Mouse (Mus musculus) cerebellum, postnatal 10 days (tissue): Measurements from ENCODE around the gene Mettl1.

Source experiments
- DNase-seq, 2 experiments: peaks; one replicate each; pipeline ENCODE4 v3.0.0; 2021; ENCODE audit warnings: mixed read lengths in 2 of 2

Mettl1 gene

DNA sequence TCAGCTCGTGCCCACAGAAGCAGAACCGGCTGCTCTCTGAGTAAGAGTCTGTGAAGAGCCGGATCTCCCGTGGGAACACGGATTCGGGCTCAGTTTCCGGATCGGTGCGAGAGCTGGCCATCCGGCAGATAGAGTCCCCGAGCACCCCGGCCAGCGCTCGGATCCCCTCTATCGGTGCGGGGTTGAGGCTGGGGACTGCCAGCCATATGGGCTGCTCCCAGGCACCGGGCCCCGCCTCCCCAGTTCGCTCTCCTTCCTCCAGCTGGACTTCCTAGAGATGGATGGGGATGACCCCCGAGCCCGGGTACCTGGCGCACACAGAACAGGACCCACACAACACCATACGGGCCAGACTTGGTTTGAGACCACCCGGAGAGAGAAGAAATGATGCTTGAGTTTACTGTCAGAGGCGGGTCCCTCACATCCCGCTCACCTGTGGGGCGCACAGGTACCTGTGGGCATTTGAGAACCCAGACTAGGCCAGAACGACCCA is at the start of gene Mettl1, which contains the start of gene Eef1akmt3:
Gene Mettl1, plus strand, starts transcription at position 141 of the 493 bp plus-strand sequence.
Gene Eef1akmt3, minus strand, starts transcription at position 240 of the 493 bp plus-strand sequence.
- DNase-seq = peak; percentile 69 to 70

DNA sequence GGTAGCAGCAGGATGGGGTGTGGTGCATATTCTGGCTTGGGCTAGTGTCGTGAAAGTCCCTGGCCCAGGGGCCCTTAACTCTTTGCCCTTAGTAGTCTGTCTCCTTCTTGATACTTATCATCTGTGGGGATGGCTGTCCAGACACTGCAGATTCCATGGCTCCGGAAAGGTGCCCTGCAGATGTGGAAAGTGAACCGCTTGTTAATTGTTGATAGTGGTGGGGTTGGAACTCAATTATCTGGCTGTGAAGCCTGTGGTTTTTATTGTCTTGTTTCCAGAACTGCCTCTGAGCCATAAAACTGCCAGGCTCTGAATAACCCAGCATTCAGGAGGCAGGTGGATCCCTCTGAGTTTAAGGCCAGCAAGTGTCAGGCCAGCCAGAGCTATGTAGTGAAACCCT is 49.5 kb upstream of the Mettl1 start:
- DNase-seq = no peak

DNA sequence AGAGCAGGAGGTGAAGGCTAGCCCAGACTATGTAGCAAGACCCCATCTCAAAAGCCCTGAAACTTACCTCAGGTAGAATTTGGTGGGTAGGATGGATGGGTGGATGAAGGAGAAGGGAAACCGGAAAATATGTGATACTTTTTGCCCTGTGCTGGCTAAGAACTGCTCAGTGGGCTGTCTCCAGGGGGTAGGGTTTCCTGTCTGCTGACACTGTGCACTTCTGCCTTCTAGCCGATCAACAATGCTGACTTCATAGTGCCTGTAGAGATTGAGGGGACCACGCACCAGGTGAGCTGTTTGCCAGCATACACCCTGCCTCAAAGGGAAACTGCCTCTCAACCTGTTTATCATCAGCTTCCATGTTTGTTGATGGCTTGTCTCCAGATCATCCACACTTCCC is 47.6 kb upstream of the Mettl1 start:
- DNase-seq = no peak

DNA sequence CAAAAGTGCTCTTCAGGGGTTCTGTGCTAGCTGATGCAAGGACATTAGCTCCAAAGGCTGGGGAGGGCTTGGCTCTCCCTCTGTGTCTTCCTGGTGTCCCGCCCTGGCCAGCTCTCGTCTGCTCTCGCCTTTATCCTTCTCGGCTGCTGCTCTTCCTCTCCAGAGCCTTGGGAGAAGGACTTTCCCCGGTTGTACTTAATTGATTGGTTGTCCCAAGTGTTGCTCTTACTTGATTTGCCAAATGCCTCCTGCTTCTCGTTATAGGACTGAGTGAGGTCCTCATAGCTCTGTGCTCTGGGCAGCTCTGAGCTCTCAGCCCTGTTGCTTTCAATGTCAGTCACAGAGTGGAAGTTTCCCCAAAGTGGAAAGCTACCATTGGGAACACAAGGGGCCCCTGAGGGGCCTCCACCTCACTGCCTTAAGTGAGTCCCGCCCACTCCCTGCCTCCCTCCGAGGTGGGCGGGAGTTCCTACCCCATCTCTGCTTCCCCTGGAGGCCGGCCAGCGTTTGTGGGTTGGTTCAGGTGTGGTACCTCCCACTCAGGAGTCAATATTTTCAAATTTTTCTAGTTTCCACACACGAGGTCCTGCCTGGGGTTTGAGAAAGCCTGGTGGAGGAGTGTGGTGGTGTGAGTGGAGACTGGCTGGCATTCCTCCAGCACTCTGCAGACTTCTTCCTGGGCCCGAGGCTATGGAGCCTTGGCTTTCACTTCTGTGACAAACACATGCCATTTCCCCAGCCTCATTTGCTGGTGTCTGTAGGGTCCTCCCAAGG is 43.7 kb upstream of the Mettl1 start:
- DNase-seq = peak; percentile 51 to 55

DNA sequence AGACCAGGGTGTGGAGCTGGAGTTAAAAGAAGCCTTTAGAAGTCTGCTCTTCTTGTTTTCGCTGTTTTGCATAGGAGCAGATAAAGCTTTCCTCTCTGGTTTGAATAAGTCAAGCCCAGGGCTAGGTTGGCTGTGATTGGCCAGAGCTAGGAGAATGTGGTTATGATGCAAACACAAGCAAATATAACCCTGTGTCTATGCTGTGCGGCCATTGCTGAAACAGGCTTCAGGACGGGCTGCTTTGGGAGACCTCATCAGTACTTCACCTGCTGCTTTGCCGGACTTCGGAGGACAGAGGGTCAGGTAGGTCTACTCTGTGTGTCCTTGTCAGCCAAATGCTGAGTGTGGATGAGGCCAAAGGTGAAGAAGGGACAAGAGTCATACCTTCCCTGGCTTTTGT is 40.7 kb upstream of the Mettl1 start, which contains the start of gene Avil:
Gene Avil, plus strand, starts transcription at position 181 of the 400 bp plus-strand sequence.
- no peak for DNase-seq

DNA sequence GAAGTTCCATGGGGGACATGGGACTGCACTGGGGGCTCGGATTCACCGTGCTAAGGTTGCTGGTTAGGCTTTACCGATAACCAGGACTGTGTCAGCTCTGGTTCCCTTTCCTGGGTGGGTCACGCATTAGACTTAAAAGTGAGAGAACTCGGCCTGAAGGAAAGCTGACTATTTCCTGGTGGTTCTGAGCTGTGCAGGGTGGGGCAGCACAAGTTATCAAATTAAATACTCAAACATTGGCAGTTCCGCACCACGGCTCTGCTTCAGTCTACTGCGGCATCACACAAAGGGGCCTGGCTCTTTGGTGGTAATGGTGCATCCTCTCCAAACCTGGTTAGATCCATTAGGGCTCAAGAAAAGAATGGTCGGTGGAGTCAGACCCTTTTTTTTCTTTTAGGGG is 39.9 kb upstream of the Mettl1 start:
- no peak for DNase-seq

DNA sequence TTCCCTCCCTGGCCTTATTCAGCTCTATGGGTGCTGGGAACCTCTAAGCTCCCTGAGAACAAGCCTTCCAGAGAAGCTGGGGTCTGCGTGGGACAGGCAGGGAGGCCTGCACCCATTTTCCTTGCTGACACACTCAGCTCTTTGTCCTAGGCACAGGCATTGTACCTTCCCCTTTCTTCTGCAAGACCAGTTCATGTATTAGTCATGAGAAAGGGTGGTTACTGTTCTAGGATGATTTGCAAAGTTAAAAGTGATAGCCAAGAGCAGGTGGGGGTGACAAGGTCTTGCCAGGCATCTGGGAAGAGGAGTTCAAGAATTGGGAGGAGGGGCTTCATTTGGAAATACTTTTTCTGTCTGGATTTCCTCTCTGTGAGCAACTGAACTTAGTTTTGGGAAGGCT is 39.2 kb upstream of the Mettl1 start:
- no peak for DNase-seq

DNA sequence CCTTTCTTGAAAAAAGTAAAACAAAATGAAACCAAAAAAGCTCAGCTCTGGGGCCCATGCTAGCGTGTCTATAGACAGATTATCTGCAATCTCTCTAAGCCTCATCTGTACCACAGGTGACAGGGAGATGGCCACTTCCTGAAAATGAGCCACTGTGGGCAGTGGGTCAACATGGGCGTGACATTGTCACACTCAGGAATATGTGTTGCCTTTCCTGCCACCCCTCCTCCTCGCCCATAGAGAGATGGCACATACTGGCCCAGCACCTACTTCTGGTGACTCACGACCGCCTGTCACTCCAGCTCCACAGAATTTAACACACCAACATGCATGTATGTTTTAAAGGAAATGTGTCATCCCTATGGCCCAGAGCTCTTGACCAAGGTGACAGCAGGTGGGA is 38.4 kb upstream of the Mettl1 start:
- no peak for DNase-seq

DNA sequence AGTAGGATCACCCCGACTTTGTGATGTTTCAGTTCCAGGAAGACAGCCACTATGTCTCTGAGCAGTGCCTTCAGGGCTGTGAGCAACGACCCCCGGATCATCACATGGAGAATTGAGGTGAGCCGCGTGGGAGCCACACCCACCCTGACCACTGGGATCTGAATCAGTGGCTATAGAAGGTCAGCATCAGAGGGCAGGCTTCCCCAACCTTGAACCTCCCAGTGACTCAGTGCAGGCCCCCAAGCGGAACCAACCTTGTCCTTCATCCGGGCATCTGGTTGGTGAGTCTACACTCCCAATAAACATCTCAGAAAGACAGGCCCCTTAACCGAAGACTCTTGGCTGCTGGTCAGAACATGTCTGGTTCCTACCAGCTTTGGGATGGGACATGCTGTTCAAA is 37.9 kb upstream of the Mettl1 start:
- DNase-seq = no peak

DNA sequence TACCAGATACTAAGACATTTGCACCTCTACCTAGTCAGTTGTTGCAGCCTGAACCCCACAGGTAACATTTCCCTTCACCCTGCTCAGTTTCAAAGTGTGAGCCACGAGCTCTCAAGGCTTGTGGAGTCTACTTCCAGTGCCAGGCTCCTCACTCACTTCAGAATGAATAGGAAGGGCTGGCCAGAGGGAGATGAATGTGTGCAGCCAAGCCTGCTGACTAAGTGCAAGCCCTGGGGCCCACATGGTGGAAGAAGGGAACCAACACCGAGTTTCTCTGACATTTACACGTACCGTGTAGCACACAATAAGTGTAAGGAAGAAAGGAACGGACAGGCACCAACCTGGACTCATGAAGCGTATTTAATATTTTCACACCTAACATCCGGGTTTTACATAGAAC is 37.4 kb upstream of the Mettl1 start:
- no peak for DNase-seq

DNA sequence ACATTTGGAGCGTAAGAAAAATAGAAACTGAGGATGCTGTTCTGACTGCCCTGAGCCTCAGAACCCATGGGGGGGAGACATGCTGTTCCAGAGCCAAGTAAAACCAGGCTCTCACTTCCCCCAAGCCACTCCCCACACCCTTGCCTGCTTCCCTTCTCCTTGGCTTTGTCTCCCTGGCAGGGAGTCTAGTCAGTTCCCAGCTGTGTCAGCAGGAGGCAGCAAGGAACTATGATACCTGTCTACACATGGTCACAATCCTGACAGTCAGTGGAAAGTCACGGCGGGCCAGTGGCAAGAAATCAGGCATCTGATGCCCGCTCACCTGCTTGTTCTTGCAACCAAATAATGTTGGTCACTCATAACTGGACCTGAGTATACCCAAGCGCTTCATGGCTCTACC is 24.7 kb upstream of the Mettl1 start:
- DNase-seq = no peak

DNA sequence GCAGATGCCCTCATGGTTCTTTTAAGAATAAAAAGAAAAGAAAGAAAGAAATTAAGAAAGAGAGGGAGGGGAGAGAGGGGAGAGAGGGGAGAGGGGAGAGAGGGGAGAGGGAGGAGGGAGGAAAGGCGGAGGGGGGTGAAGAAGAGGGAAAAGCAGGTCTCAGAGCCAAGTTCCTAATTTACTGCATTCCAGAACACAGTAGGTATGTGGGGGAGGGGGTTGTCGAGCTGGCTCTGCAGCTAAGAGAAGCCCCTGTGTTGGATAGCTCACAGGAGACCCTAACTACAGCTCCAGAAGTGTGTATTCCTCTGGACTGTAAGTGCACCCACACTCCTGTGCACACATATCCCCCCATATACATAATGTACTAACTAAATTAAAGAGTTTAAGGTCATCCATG is 24.1 kb upstream of the Mettl1 start:
- no peak for DNase-seq

DNA sequence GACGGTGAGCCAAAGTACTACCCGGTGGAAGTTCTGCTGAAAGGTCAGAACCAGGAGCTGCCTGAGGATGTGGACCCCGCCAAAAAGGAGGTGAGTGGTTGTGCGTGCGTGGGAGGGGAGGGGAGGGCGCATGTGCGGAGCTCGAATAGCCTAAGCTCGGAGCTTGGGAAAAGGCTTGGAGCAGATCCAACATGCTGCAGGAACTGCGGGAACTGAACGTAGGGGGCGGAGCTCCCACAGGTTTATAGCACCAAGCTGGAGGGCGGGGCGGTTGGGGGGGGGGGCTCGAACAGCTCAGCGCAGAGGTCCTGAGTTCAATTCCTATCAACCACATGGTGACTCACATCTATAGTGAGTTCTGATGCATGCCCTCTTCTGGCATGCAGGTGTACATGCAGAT is 22.8 kb upstream of the Mettl1 start:
- no peak for DNase-seq

DNA sequence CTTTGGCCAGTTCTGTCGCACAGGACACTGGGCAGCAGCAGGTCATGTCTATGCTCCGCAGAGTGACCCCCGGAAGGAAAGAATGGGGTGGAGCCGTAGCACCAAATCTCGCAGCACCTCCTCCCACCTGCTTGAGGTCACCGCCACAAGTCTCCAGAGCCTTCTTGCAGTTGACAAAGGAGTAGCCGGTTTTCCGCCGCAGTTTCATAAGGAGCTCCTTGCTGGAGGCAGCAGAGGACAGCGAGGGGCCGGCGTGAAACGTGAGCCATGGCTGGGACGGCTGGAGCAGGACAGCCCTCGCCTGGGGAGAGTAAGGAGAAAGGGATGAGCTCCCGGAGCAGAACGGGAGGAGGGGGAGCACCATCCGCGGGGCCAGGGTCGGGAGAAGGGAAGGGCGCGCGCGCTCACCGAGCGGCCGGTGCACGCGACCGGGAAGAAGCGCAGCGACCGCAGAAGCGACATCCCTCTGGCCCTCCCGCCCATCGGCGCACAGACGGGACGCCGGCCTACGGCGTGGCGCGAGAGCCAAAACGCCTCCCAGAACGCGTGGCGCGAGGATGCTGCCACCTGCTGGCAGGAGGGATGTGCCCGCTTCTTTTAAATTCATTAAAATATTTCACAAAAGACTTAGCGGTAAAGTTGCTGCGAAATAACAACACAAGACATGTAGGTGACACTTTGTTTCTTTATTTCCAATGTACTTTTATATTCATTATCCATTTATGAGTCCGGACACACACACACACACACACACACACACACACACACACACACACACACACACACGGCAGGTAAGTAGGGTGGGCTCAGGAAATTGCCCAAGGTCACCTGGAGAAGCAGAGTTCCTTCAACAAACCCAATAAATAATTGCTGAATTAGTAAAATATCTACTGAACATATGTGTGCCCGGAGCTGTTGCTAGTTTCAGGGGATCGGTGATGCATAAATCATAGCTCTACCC is 10.6 kb upstream of the Mettl1 start, which contains the start of gene Tsfm:
Gene Tsfm, minus strand, starts transcription at position 505 of the 961 bp plus-strand sequence.
- DNase-seq = peak; percentile 97

DNA sequence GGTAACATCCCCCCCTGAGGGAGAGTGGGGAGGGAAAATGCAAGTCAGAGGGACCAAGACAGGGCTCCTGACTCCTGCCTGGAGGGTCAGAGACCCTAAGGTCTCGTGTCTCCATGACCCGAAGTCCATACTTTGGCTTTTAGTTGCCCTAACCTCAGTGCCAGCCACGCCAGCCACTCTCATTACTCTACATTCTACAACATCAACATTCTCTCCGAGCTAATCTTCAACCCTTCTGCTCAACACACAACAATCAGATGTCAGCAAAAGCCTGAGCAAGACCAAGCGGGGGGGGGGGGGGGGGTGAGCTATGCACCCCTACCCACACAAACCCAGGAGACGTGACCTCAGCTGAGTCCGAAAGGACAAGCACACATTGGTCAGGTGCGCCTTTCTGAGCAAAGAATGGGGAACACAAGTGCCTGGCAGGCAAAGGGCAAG is 7.9 kb upstream of the Mettl1 start:
- no peak for DNase-seq

DNA sequence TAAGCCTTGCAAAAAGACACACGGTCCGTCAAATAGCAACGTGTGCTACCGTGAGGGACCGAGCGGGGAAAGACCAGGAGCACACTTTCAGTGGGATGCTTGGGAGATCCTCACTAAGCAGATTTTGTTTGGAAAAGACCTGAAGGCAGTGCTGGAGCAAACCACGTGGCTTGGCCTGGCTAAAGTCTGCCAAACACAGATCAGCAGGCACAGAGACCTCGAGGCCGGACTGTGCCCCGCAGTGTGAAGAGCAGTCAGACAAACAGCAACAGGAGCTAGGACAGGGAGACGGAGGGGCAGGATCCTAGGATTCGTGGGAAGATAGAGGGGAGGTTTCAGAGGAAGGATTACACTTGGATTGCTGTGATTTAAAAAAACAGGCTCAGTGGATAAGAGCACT is 4.9 kb upstream of the Mettl1 start:
- no peak for DNase-seq

DNA sequence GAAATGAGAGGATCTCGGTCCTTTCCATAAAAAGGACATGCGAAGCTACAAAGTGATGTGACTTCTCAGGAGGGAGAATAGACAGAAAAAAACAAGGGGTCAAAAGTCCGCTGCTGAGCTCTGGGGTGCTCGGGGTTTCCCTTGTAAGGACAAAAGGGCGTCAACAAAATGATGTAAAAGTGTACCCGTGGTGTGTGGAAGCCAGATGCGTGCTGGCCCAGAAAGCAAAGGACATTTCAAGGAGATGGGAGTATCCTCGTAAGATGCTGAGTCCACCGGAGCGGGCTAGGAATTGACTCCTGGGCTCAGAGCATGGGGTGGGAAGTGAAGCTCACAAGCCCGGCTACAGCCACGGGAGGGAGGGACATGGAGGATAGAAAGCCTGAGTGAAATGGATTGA is 3.6 kb upstream of the Mettl1 start:
- no peak for DNase-seq

DNA sequence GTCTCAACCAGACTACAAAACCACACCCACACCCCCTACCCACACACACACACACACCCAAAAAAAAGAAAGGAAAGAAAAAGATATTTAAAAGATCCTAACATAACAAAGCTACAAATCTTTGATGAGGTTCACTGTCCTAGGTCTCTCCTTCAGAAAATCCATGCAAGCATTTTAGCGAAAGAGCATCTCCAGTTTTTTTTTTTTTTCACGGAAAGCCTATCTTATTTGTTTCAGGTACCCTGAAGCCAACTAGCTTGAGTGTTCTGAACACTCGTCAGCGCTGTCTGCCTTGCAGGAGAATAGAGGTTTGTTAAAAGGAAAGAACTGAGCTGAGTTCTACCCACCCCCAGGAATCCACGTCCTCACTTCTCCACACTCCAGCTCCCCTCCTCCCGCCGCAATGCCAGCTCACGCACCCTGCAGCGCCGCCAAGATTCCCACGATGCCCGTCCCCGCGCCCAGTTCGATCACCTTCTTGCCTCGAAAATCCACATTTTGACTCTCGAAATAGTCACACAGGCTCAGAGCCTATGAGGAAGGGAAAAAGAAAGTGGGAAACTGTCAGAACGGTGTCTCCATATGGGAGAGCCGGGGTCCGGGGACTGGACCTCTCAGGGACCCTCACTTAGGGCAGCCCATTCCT is 522 bp upstream of the Mettl1 start:
- peak; percentile 54 to 55 for DNase-seq

DNA sequence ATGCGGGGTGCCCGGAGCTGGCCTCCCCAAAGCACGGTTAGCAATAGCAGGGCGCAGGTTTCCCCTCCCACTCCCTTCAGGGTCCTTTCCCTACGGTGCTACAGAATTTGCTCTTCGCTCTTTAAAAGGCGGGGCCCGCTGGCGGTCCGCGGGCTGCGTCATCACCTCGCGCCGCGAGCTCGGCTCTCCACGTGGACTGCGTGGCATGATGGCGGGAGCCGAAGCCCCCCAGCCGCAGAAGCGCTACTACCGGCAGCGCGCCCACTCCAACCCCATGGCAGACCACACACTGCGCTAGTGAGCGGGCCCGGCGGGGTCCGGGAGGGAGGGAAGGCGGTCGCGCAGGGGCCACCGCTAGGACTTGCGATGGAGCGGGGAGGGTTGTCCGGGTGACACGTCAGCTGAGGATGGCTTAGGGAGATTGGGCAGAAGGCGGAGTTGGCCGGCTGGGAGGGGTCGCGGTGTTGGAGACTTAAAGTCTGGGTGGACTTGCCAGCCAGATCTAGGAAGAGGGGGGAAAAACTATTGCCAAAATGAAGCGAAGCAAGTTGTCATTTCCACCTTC is 642 bp downstream of the Mettl1 start:
- peak; percentile 96 to 97 for DNase-seq

DNA sequence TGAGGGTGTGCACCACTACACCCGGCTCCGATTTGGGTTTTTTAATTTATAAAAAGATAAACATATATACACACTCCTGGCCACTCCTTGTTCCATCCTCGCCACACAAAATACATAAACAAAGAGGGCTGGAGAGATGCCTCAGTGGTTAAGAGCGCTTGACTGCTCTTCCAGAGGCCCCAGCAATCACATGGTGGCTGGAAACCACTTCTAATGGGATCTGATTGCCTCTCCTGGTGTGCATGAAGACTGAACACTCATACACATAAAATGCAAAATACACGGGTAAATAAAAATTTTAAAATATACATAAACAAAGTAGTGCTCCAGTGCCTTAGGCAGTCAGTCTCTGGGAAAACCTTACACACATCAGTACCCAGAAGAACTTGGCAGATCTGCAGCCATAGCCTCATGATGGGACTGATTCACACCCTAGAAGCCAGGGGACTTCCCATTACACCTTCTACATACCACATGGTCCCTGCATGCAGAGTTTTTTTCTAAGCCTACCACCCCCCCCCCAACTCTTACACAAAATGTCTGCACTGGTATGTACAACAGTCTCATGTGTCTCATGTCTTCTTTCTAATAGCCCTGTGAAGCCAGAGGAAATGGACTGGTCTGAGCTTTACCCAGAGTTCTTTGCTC is 1.4 kb downstream of the Mettl1 start:
- DNase-seq = no peak

DNA sequence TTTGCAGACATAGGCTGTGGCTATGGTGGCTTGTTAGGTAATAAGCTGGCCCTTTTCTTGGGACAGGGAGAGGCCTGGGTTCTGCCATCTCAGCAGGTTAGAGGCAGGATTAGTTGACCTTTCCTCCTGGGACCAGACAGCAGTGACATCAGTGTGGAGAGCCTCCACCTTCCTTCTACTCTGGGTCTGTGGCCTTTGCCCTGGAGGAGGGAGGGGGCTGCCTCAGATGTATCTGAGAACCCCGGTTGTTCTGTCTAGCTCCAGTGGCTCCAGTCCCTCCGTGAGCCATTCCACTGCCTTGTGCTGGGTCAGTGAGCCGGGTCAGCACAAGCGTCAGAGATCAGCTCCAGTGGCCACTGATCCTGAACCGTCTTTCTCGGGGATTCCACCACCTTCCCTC is 2.0 kb downstream of the Mettl1 start:
- DNase-seq = no peak

DNA sequence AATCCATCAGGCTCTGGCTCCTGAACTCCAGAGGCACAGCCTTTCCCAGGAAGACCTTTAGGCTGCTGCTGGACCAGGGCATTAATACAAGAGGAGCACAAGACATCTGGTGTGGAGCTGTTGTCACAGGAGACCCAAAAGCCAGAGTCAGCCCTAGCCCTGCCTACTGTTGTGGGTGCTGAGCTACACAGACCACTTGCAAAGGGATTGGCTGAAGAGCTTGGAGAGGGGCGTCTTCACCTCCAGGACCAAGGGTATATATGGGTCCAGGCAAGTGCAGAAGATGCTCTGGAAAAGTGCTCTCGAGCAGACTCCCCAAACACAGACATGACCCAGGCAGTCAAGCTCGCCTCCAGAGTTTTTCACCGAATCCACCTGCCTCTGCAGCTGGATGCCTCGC is 6.7 kb downstream of the Mettl1 start, which contains the start of gene Cyp27b1:
Gene Cyp27b1, plus strand, starts transcription at position 297 of the 400 bp plus-strand sequence.
- no peak for DNase-seq
